Mouse (Mus musculus) heart, embryonic 14.5 days (tissue): ENCODE measurements at regions not wholly inside any gene's neighbourhood (a gene's known extent, or its start where the extent isn't known, plus 50 kb on each side); places are given as distances from the start of the nearest gene placed in this dataset.
"Not testable (repeated sequence)": the region's sequence is repeated elsewhere in the genome, so short reads cannot be mapped to it uniquely, and the experiment has no call there.

Experiments
- ATAC-seq: fragments of 200-750 bp; cut with Nextera tagmentation; 2 replicates; pipeline ENCODE4 v1.8.0; 2017; ENCODE audit warnings: low read depth, moderate TSS enrichment; ENCODE audit not compliant: insufficient number of reproducible peaks, insufficient read depth, low FRiP score
- H3K27ac ChIP-seq, 2 experiments: fragments of 200-500 bp in 1 of 2; fragments of 300-500 bp in 1 of 2; sonication (generic) in 1 of 2; replicated peaks in 1 of 2; 2 replicates each; pipeline ENCODE4 v1.5.1; 2012 to 2014; ENCODE audit warnings: low read depth in 2 of 2, low read length in 2 of 2, control low read depth in 1 of 2, mild to moderate bottlenecking in 1 of 2, mixed read lengths in 1 of 2; ENCODE audit not compliant: control insufficient read depth in 1 of 2, insufficient read depth in 1 of 2
- H3K27me3 ChIP-seq: fragments of 300-500 bp; sonication (generic); 2 replicates; pipeline ENCODE4 v1.6.1; 2014; ENCODE audit warnings: mild to moderate bottlenecking, low read length, control low read depth; ENCODE audit not compliant: control insufficient read depth, insufficient read depth
- H3K36me3 ChIP-seq: fragments of 300-500 bp; sonication (generic); 2 replicates; pipeline ENCODE4 v1.6.1; 2014; ENCODE audit warnings: mild to moderate bottlenecking, control low read depth, low read length, mixed read lengths; ENCODE audit not compliant: control insufficient read depth, insufficient read depth
- H3K4me1 ChIP-seq, 2 experiments: fragments of 200-500 bp in 1 of 2; fragments of 300-500 bp in 1 of 2; sonication (generic) in 1 of 2; 2 replicates each; pipeline ENCODE4 v1.6.1; 2012 to 2014; ENCODE audit warnings: low read length in 2 of 2, control low read depth in 1 of 2, mixed read lengths in 1 of 2; ENCODE audit not compliant: control insufficient read depth in 2 of 2, insufficient read depth in 2 of 2
- H3K4me2 ChIP-seq: fragments of 300-500 bp; sonication (generic); 2 replicates; pipeline ENCODE4 v1.6.1; 2014; ENCODE audit warnings: mild to moderate bottlenecking, low read length
- H3K4me3 ChIP-seq, 2 experiments: fragments of 200-500 bp in 1 of 2; fragments of 300-500 bp in 1 of 2; sonication (generic) in 1 of 2; 2 replicates each; pipeline ENCODE4 v1.5.1; 2012 to 2014; ENCODE audit warnings: low read length in 2 of 2, mild to moderate bottlenecking in 2 of 2, control low read depth in 1 of 2, low read depth in 1 of 2, moderate library complexity in 1 of 2; ENCODE audit not compliant: control insufficient read depth in 1 of 2, insufficient read depth in 1 of 2
- H3K9ac ChIP-seq: fragments of 300-500 bp; sonication (generic); 2 replicates; pipeline ENCODE4 v1.6.1; 2014; ENCODE audit warnings: mild to moderate bottlenecking, low read length
- H3K9me3 ChIP-seq: fragments of 300-500 bp; sonication (generic); 2 replicates; pipeline ENCODE4 v1.6.1; 2016; ENCODE audit warnings: low read length, control low read depth; ENCODE audit not compliant: control insufficient read depth
- WGBS: fragments of 180-500 bp; shearing (Covaris S2); extraction: QIAGEN DNeasy Blood & Tissue Kit; methylation state at CpG from one replicate; pipeline ENCODE4 v1.1.7; 2014; 5-methylcytosine and 5-hydroxymethylcytosine counted together

GRCm38 (mm10) chr1:194491111-194491510 is 126.9 kb upstream of the Plxna2 start:
- Histone ChIP-seq H3K4me1 (no peaks in the 10 kb centered on the region), H3K27me3 (no peaks in the 10 kb centered on the region), H3K36me3 (no peaks in the 10 kb centered on the region), H3K4me3 (no peak overlapping the region), H3K4me2 (no peak overlapping the region), H3K27ac (no peak overlapping the region), H3K9ac (no peak overlapping the region), H3K9me3 (no peaks in the 10 kb centered on the region)
- ATAC-seq, result no peak

GRCm38 (mm10) chr1:194488126-194488525 is 129.9 kb upstream of the Plxna2 start:
- H3K4me2 ChIP-seq, result no peak overlapping the region
- ATAC-seq, result no peak
- no peaks in the 10 kb centered on the region for H3K9me3 ChIP-seq
- no peaks in the 10 kb centered on the region for H3K27me3 ChIP-seq
- no peak overlapping the region for H3K4me3 ChIP-seq
- H3K27ac ChIP-seq, result no peak overlapping the region
- no peaks in the 10 kb centered on the region for H3K4me1 ChIP-seq
- H3K36me3 ChIP-seq, result no peaks in the 10 kb centered on the region
- H3K9ac ChIP-seq, result no peak overlapping the region

GRCm38 (mm10) chr1:194482717-194483059 is 135.3 kb upstream of the Plxna2 start:
- no peak for ATAC-seq
- H3K4me2 ChIP-seq, result no peak overlapping the region
- no peaks in the 10 kb centered on the region for H3K27me3 ChIP-seq

GRCm38 (mm10) chr1:194482001-194482716 is 135.9 kb upstream of the Plxna2 start:
- no peak overlapping the region for H3K4me2 ChIP-seq
- H3K4me3 ChIP-seq, result no peak overlapping the region
- H3K9me3 ChIP-seq, result no peaks in the 10 kb centered on the region
- H3K4me1 ChIP-seq, result peaks cover 0 to 4% of the 10 kb centered on the region in 2 experiments; a peak in 1 of 4 replicates
- 35% methylated on average over 6 of the region's 6 CpGs for WGBS
- H3K36me3 ChIP-seq, result no peaks in the 10 kb centered on the region
- H3K27ac ChIP-seq, result no peak overlapping the region
- ATAC-seq, result no peak
- H3K27me3 ChIP-seq, result no peaks in the 10 kb centered on the region
- H3K9ac ChIP-seq, result no peak overlapping the region

More at GRCm38 (mm10) chr1:194482717-194483059, 135.3 kb upstream of the Plxna2 start:
- Histone ChIP-seq H3K4me3 (no peak overlapping the region), H3K4me1 (peaks cover 0 to 4% of the 10 kb centered on the region in 2 experiments; a peak in 1 of 4 replicates), H3K27ac (no peak overlapping the region), H3K36me3 (no peaks in the 10 kb centered on the region), H3K9me3 (no peaks in the 10 kb centered on the region), H3K9ac (no peak overlapping the region)

GRCm38 (mm10) chr1:194471281-194471680 is 146.7 kb upstream of the Plxna2 start:
- ATAC-seq, result not testable (repeated sequence)

GRCm38 (mm10) chr1:194452480-194452879 is 165.5 kb upstream of the Plxna2 start:
- H3K4me3 ChIP-seq, result no peak overlapping the region
- H3K27me3 ChIP-seq, result no peaks in the 10 kb centered on the region
- H3K9ac ChIP-seq, result no peak overlapping the region
- H3K27ac ChIP-seq, result no peak overlapping the region
- no peaks in the 10 kb centered on the region for H3K36me3 ChIP-seq
- no peaks in the 10 kb centered on the region for H3K9me3 ChIP-seq
- no peaks in the 10 kb centered on the region for H3K4me1 ChIP-seq
- no peak for ATAC-seq
- WGBS, result 80% methylated on average over 1 of the region's 1 CpGs
- H3K4me2 ChIP-seq, result no peak overlapping the region

More at GRCm38 (mm10) chr1:194471281-194471680, 146.7 kb upstream of the Plxna2 start:
- not testable (repeated sequence) for H3K4me2 ChIP-seq, H3K9ac ChIP-seq, H3K27me3 ChIP-seq, H3K4me3 ChIP-seq, H3K9me3 ChIP-seq, H3K27ac ChIP-seq, H3K4me1 ChIP-seq, H3K36me3 ChIP-seq
- WGBS, result 87% methylated on average over 2 of the region's 2 CpGs

GRCm38 (mm10) chr1:194443681-194444080 is 174.3 kb upstream of the Plxna2 start:
- no peak overlapping the region for H3K27ac ChIP-seq
- ATAC-seq, result no peak
- H3K9me3 ChIP-seq, result no peaks in the 10 kb centered on the region
- no peaks in the 10 kb centered on the region for H3K4me1 ChIP-seq
- no peaks in the 10 kb centered on the region for H3K27me3 ChIP-seq
- no peak overlapping the region for H3K4me3 ChIP-seq
- no peak overlapping the region for H3K4me2 ChIP-seq
- H3K9ac ChIP-seq, result no peak overlapping the region
- 90% methylated on average over 1 of the region's 1 CpGs for WGBS
- no peaks in the 10 kb centered on the region for H3K36me3 ChIP-seq

- no peaks in the 10 kb centered on the region for H3K36me3 ChIP-seq
- no peak overlapping the region for H3K27ac ChIP-seq
- H3K27me3 ChIP-seq, result no peaks in the 10 kb centered on the region
- H3K4me2 ChIP-seq, result no peak overlapping the region
- WGBS, result 80% methylated on average over 5 of the region's 5 CpGs
- no peaks in the 10 kb centered on the region for H3K4me1 ChIP-seq
- H3K4me3 ChIP-seq, result no peak overlapping the region
- ATAC-seq, result no peak
- H3K9ac ChIP-seq, result no peak overlapping the region
- H3K9me3 ChIP-seq, result no peaks in the 10 kb centered on the region
Measured at GRCm38 (mm10) chr1:194437301-194437700, 180.7 kb upstream of the Plxna2 start.
